Mouse (Mus musculus): Measurements from ENCODE around the gene Tmem50a. TPM values are rescaled to one million over a fixed set of nuclear protein-coding genes. Genes with fewer than 3 reads are reported as not detected.
"Not testable (repeated sequence)": the region's sequence is repeated elsewhere in the genome, so short reads cannot be mapped to it uniquely, and the experiment has no call there.

The Tmem50a gene
- polyA plus RNA-seq, 1 experiment from 2014 or later = 151 TPM

GRCm38 (mm10) chr4:134915223-134916050 lies 613 bp upstream of the Tmem50a start:
- H3K4me3 ChIP-seq (ENCODE audit: low read depth, low read length) = peak overlapping the region; percentile 93
- TF ChIP-seq CTCF (IDR thresholded peaks at IDR 0.05; ENCODE audit: low read depth) = no peak
- DNase-seq = no peak
- WGBS = 52% methylated on average over 14 of the region's 14 CpGs
- peak; percentile 30; the same call in 1 of the 2 replicates for ATAC-seq (ENCODE audit: insufficient read depth)
- H3K4me2 ChIP-seq = peak overlapping the region; percentile 75
- H3K36me3 ChIP-seq (ENCODE audit: insufficient read depth) = peaks cover 9% of the 10 kb centered on the region
- H3K27ac ChIP-seq (ENCODE audit: low read depth) = 0 out of 2 replicates have a peak overlapping the region, but pooled peaks have one; percentile 94
- peak overlapping the region; percentile 87 for H3K9ac ChIP-seq
- no peaks in the 10 kb centered on the region for H3K27me3 ChIP-seq (ENCODE audit: insufficient read depth, low read length)
- H3K4me1 ChIP-seq (ENCODE audit: insufficient read depth) = no peaks in the 10 kb centered on the region
- H3K9me3 ChIP-seq (ENCODE audit: low read depth, low read length) = no peaks in the 10 kb centered on the region

- peaks cover 16% of the 10 kb centered on the region for H3K36me3 ChIP-seq (ENCODE audit: insufficient read depth)
- H3K9ac ChIP-seq = peak overlapping the region; percentile 87
- 1% methylated on average over 43 of the region's 43 CpGs for WGBS
- peak overlapping the region; percentile 75 for H3K4me2 ChIP-seq
- peak; percentile 75 for ATAC-seq (ENCODE audit: insufficient read depth)
- H3K27ac ChIP-seq (ENCODE audit: low read depth) = peak overlapping the region; percentile 94
- H3K4me1 ChIP-seq (ENCODE audit: insufficient read depth) = no peaks in the 10 kb centered on the region
- no peaks in the 10 kb centered on the region for H3K27me3 ChIP-seq (ENCODE audit: insufficient read depth, low read length)
- no peak for TF ChIP-seq CTCF (IDR thresholded peaks at IDR 0.05; ENCODE audit: low read depth)
- H3K9me3 ChIP-seq (ENCODE audit: low read depth, low read length) = no peaks in the 10 kb centered on the region
- peak; percentile 5 for DNase-seq
- H3K4me3 ChIP-seq (ENCODE audit: low read depth, low read length) = peak overlapping the region; percentile 93
Measured at GRCm38 (mm10) chr4:134914122-134914863, 531 bp downstream of the Tmem50a start.

DNA sequence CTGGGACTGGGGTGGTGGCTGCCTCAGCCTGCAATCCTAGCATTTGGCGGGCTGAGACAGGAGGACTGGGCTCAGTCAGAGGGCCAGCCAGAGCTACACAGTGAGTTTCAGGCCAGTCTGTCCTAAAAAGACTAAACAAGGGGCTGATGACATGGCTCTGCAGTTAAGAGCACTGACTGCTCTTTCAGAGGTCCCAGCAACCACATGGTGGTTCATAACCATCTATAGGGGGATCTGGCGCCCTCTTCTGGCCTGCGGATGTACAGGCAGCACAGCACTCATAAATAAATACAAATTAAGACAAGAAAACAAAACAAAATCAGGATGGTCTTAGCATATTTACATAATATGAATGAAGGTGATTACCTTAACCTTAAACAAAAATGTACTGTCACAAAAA lies 1.4 kb downstream of the Tmem50a start:
- no peak overlapping the region for H3K27ac ChIP-seq (ENCODE audit: low read depth)
- H3K9ac ChIP-seq = no peak overlapping the region
- no peak for ATAC-seq (ENCODE audit: insufficient read depth)
- WGBS = 25% methylated on average over 3 of the region's 3 CpGs
- H3K27me3 ChIP-seq (ENCODE audit: insufficient read depth, low read length) = no peaks in the 10 kb centered on the region
- no peaks in the 10 kb centered on the region for H3K9me3 ChIP-seq (ENCODE audit: low read depth, low read length)
- no peaks in the 10 kb centered on the region for H3K4me1 ChIP-seq (ENCODE audit: insufficient read depth)
- peak; percentile 76 for TF ChIP-seq CTCF (IDR thresholded peaks at IDR 0.05; ENCODE audit: low read depth)
- H3K4me3 ChIP-seq (ENCODE audit: low read depth, low read length) = peak overlapping the region; percentile 93; the same call in 1 of the 2 replicates
- DNase-seq = peak; percentile 86
- peaks cover 24% of the 10 kb centered on the region for H3K36me3 ChIP-seq (ENCODE audit: insufficient read depth)
- peak overlapping the region; percentile 75 for H3K4me2 ChIP-seq

GRCm38 (mm10) chr4:134911406-134911805 lies 3.4 kb downstream of the Tmem50a start:
- H3K27ac ChIP-seq (ENCODE audit: low read depth); H3K9ac ChIP-seq; DNase-seq; H3K4me3 ChIP-seq (ENCODE audit: low read depth, low read length); ATAC-seq (ENCODE audit: insufficient read depth); H3K4me2 ChIP-seq; H3K27me3 ChIP-seq (ENCODE audit: insufficient read depth, low read length); H3K9me3 ChIP-seq (ENCODE audit: low read depth, low read length); H3K4me1 ChIP-seq (ENCODE audit: insufficient read depth): not testable (repeated sequence)
- 97% methylated on average over 6 of the region's 8 CpGs for WGBS
- peaks cover 41% of the 10 kb centered on the region for H3K36me3 ChIP-seq (ENCODE audit: insufficient read depth)

- WGBS = 68% methylated on average over 7 of the region's 7 CpGs
- Histone ChIP-seq H3K4me1 (ENCODE audit: insufficient read depth) (no peaks in the 10 kb centered on the region), H3K27ac (ENCODE audit: low read depth) (no peak overlapping the region), H3K9ac (no peak overlapping the region), H3K9me3 (ENCODE audit: low read depth, low read length) (no peaks in the 10 kb centered on the region), H3K4me3 (ENCODE audit: low read depth, low read length) (no peak overlapping the region), H3K36me3 (ENCODE audit: insufficient read depth) (peaks cover 88% of the 10 kb centered on the region), H3K27me3 (ENCODE audit: insufficient read depth, low read length) (no peaks in the 10 kb centered on the region), H3K4me2 (no peak overlapping the region)
- TF ChIP-seq CTCF (IDR thresholded peaks at IDR 0.05; ENCODE audit: low read depth) = no peak
- no peak for DNase-seq
- no peak for ATAC-seq (ENCODE audit: insufficient read depth)
Measured at GRCm38 (mm10) chr4:134903046-134903445, 11.8 kb downstream of the Tmem50a start.

GRCm38 (mm10) chr4:134901126-134901525 lies 13.7 kb downstream of the Tmem50a start:
- TF ChIP-seq CTCF (IDR thresholded peaks at IDR 0.05; ENCODE audit: low read depth) = no peak

GRCm38 (mm10) chr4:134897256-134897655 lies 17.6 kb downstream of the Tmem50a start:
- no peak for DNase-seq
- H3K36me3 ChIP-seq (ENCODE audit: insufficient read depth) = peaks cover 72% of the 10 kb centered on the region

More at GRCm38 (mm10) chr4:134901126-134901525, 13.7 kb downstream of the Tmem50a start:
- WGBS = 88% methylated on average over 8 of the region's 8 CpGs
- Histone ChIP-seq H3K4me1 (ENCODE audit: insufficient read depth) (no peaks in the 10 kb centered on the region), H3K27ac (ENCODE audit: low read depth) (no peak overlapping the region), H3K36me3 (ENCODE audit: insufficient read depth) (peaks cover 91% of the 10 kb centered on the region), H3K9me3 (ENCODE audit: low read depth, low read length) (no peaks in the 10 kb centered on the region), H3K4me3 (ENCODE audit: low read depth, low read length) (no peak overlapping the region), H3K4me2 (no peak overlapping the region), H3K9ac (no peak overlapping the region), H3K27me3 (ENCODE audit: insufficient read depth, low read length) (no peaks in the 10 kb centered on the region)
- DNase-seq (no peak), ATAC-seq (ENCODE audit: insufficient read depth) (no peak)

More at GRCm38 (mm10) chr4:134897256-134897655, 17.6 kb downstream of the Tmem50a start:
- H3K4me1 ChIP-seq (ENCODE audit: insufficient read depth) = no peaks in the 10 kb centered on the region
- ATAC-seq (ENCODE audit: insufficient read depth) = no peak
- no peak overlapping the region for H3K4me3 ChIP-seq (ENCODE audit: low read depth, low read length)
- H3K27ac ChIP-seq (ENCODE audit: low read depth) = no peak overlapping the region
- H3K27me3 ChIP-seq (ENCODE audit: insufficient read depth, low read length) = no peaks in the 10 kb centered on the region
- no peaks in the 10 kb centered on the region for H3K9me3 ChIP-seq (ENCODE audit: low read depth, low read length)
- 78% methylated on average over 6 of the region's 6 CpGs for WGBS
- no peak overlapping the region for H3K9ac ChIP-seq
- no peak overlapping the region for H3K4me2 ChIP-seq
- TF ChIP-seq CTCF (IDR thresholded peaks at IDR 0.05; ENCODE audit: low read depth) = no peak
